Mouse (Mus musculus): ENCODE data around the gene Ppil2.
A peak's percentile ranks its signal among the peaks of the same experiment; 100 is the strongest.

The Ppil2 gene

GRCm38 (mm10) chr16:17110771-17111743, at the start of gene Ppil2:
Gene Ppil2, minus strand, starts transcription at chr16:17111257.
- peak; percentile 59 to 60 for DNase-seq (ENCODE audit: low spot score in 2 of 2)

- no peak for DNase-seq (ENCODE audit: low spot score in 2 of 2)
These were observed 43.3 kb upstream of the Ppil2 start for GRCm38 (mm10) chr16:17154346-17154745.

GRCm38 (mm10) chr16:17151874-17152273, 40.8 kb upstream of the Ppil2 start:
- no peak for DNase-seq (ENCODE audit: low spot score in 2 of 2)

GRCm38 (mm10) chr16:17150520-17151258, 39.6 kb upstream of the Ppil2 start:
- no peak for DNase-seq (ENCODE audit: low spot score in 2 of 2)

GRCm38 (mm10) chr16:17148084-17148483, 37.0 kb upstream of the Ppil2 start:
- peak in 1 of 2 experiments; percentile 12 for DNase-seq (ENCODE audit: low spot score in 2 of 2)

- no peak for DNase-seq (ENCODE audit: low spot score in 2 of 2)
These were observed 36.4 kb upstream of the Ppil2 start for GRCm38 (mm10) chr16:17147391-17147929.

GRCm38 (mm10) chr16:17146772-17147235, 35.7 kb upstream of the Ppil2 start, which contains the start of gene Ccdc116:
Gene Ccdc116, minus strand, starts transcription at chr16:17147229.
- DNase-seq (ENCODE audit: low spot score in 2 of 2), result peak in 1 of 2 experiments; percentile 55

GRCm38 (mm10) chr16:17144339-17144738, 33.3 kb upstream of the Ppil2 start, which contains the start of gene Ydjc:
Gene Ydjc, plus strand, starts transcription at chr16:17144621.
- DNase-seq (ENCODE audit: low spot score in 2 of 2), result no peak

GRCm38 (mm10) chr16:17137355-17137754, 26.3 kb upstream of the Ppil2 start:
- DNase-seq (ENCODE audit: low spot score in 2 of 2), result no peak

GRCm38 (mm10) chr16:17132906-17133200, 21.8 kb upstream of the Ppil2 start:
- DNase-seq (ENCODE audit: low spot score in 2 of 2), result no peak

- peak; percentile 91 to 94 for DNase-seq (ENCODE audit: low spot score in 2 of 2)
These were observed 21.2 kb upstream of the Ppil2 start, which contains the start of gene Sdf2l1 for GRCm38 (mm10) chr16:17132089-17132905. Gene Sdf2l1, minus strand, starts transcription at chr16:17132383.

GRCm38 (mm10) chr16:17131191-17132088, 20.4 kb upstream of the Ppil2 start:
- DNase-seq (ENCODE audit: low spot score in 2 of 2), result no peak

GRCm38 (mm10) chr16:17127292-17127691, 16.2 kb upstream of the Ppil2 start:
- peak in 1 of 2 experiments; percentile 15 for DNase-seq (ENCODE audit: low spot score in 2 of 2)

GRCm38 (mm10) chr16:17124871-17125520, 13.9 kb upstream of the Ppil2 start, which contains the start of gene 2610318N02Rik:
Gene 2610318N02Rik, minus strand, starts transcription at chr16:17125167.
- peak; percentile 18 to 35 for DNase-seq (ENCODE audit: low spot score in 2 of 2)

GRCm38 (mm10) chr16:17124119-17124870, 13.2 kb upstream of the Ppil2 start:
- no peak for DNase-seq (ENCODE audit: low spot score in 2 of 2)

GRCm38 (mm10) chr16:17121569-17121968, 10.5 kb upstream of the Ppil2 start:
- DNase-seq (ENCODE audit: low spot score in 2 of 2), result no peak

GRCm38 (mm10) chr16:17117309-17117799, 6.3 kb upstream of the Ppil2 start:
- no peak for DNase-seq (ENCODE audit: low spot score in 2 of 2)

GRCm38 (mm10) chr16:17104600-17104999, 6.5 kb downstream of the Ppil2 start:
- DNase-seq (ENCODE audit: low spot score in 2 of 2), result no peak
